Mouse (Mus musculus) liver, embryonic 15.5 days (tissue): ENCODE results near the gene Rnf11. TPM values are rescaled to one million over a fixed set of nuclear protein-coding genes. Genes with fewer than 3 reads are reported as not detected.
A peak's percentile ranks its signal among the peaks of the same experiment; 100 is the strongest.

Experiments used
- ATAC-seq: fragments of 200-750 bp; cut with Nextera tagmentation; 2 replicates; pipeline ENCODE4 v1.8.0; 2017; ENCODE audit warnings: moderate number of reproducible peaks, mild to moderate bottlenecking, moderate library complexity; ENCODE audit not compliant: insufficient read depth
- H3K27ac ChIP-seq: fragments of 300-500 bp; sonication (generic); replicated peaks from 2 replicates; pipeline ENCODE4 v1.5.1; 2015; ENCODE audit warnings: mild to moderate bottlenecking, inconsistent platforms
- H3K27me3 ChIP-seq: fragments of 300-500 bp; sonication (generic); 2 replicates; pipeline ENCODE4 v1.6.1; 2015; ENCODE audit warnings: mild to moderate bottlenecking, inconsistent platforms
- H3K36me3 ChIP-seq: fragments of 300-500 bp; sonication (generic); replicated peaks from 2 replicates; pipeline ENCODE4 v1.6.1; 2015; ENCODE audit warnings: moderate library complexity, mild to moderate bottlenecking, inconsistent platforms
- H3K4me1 ChIP-seq: fragments of 300-500 bp; sonication (generic); replicated peaks from 2 replicates; pipeline ENCODE4 v1.6.1; 2015; ENCODE audit warnings: inconsistent platforms
- H3K4me2 ChIP-seq: fragments of 300-500 bp; sonication (generic); 2 replicates; pipeline ENCODE4 v1.6.1; 2015; ENCODE audit warnings: moderate library complexity, mild to moderate bottlenecking, inconsistent platforms
- H3K4me3 ChIP-seq: fragments of 300-500 bp; sonication (generic); replicated peaks from 2 replicates; pipeline ENCODE4 v1.5.1; 2015; ENCODE audit warnings: mild to moderate bottlenecking, inconsistent platforms
- H3K9ac ChIP-seq: fragments of 300-500 bp; sonication (generic); 2 replicates; pipeline ENCODE4 v1.6.1; 2015; ENCODE audit warnings: moderate library complexity, mild to moderate bottlenecking, inconsistent platforms
- H3K9me3 ChIP-seq: fragments of 300-500 bp; sonication (generic); replicated peaks from 2 replicates; pipeline ENCODE4 v1.6.1; 2016; ENCODE audit warnings: inconsistent platforms
- WGBS: fragments of 180-500 bp; shearing (Covaris S2); methylation state at CpG from one replicate; pipeline ENCODE4 v1.1.7; 2015; ENCODE audit warnings: mixed read lengths; ENCODE audit not compliant: insufficient replicate concordance; 5-methylcytosine and 5-hydroxymethylcytosine counted together
- polyA plus RNA-seq: library from polyadenylated mRNA; unstranded; fragments of >200 nt; fragmentation: Nextera tagmentation; extraction: Ambion mirVana; gene quantifications from 2 replicates; pipeline ENCODE4 v1.2.1, GENCODE M21; 2015

Rnf11 gene
- polyA plus RNA-seq, 1 experiment from 2014 or later: 34.1 TPM

DNA sequence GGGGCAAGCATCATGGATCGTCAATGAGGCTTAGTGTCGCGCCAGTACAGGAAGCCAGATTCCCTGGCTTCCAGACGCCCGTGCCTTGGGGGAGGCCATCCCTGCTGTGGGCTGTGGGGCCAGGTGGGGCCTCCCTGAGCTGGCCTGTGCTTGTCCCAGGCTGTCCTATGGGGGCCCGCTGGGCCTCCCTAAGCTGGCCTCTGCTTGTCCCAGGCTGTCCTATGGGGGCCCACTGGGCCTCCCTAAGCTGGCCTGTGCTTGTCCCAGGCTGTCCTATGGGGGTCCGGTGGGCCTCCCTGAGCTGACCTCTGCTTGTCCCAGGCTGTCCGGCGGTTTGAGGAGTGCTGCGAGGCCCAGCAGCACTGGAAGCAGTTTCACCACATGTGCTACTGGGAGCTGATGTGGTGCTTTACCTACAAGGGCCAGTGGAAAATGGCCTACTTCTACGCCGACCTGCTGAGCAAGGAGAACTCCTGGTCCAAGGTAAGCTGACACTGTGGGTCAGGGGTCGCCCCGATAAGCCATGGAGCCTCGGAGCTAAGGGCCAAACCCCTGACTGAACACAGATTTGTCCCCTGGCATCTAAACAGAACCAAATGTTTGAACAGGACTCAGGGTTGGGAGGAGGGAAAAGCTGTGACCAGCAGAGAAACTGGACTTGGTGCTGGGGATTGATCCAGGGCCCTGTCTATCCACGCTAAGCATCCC lies 51.7 kb downstream of the Rnf11 start:
- H3K4me3 ChIP-seq: no peak overlapping the region
- H3K9me3 ChIP-seq: no peaks in the 10 kb centered on the region
- no peak overlapping the region for H3K27ac ChIP-seq
- ATAC-seq: peak; percentile 7; the same call in 1 of the 2 replicates
- no peak overlapping the region for H3K9ac ChIP-seq
- H3K4me1 ChIP-seq: peaks cover 41% of the 10 kb centered on the region
- no peaks in the 10 kb centered on the region for H3K27me3 ChIP-seq
- WGBS: 78% methylated on average over 16 of the region's 16 CpGs
- H3K36me3 ChIP-seq: peaks cover 3% of the 10 kb centered on the region; the same call in 1 of the 2 replicates
- H3K4me2 ChIP-seq: no peak overlapping the region

DNA sequence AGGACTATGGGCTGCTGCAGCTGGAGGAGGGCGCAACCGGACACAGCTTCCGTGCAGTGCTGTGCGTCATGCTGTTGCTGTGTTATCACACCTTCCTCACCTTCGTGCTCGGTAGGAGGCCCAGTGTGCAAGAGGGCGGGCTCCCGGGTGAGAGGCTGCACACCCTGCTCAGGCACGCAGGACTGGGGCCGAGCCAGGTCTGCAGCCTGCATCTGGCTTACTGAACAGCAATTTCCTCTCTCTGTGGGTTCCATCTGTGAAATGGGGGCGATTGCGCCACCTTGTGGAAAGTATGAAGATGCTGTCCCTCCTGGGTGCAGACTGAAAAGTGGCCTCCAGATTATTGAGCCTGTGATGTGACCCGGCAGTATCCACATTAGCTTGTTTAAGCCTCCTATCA lies 53.7 kb downstream of the Rnf11 start:
- H3K27ac ChIP-seq: peak overlapping the region; percentile 31; the same call in 1 of the 2 replicates
- H3K9ac ChIP-seq: no peak overlapping the region
- WGBS: 25% methylated on average over 13 of the region's 13 CpGs
- H3K4me3 ChIP-seq: no peak overlapping the region
- ATAC-seq: peak; percentile 73
- H3K36me3 ChIP-seq: no peaks in the 10 kb centered on the region; the same call in 1 of the 2 replicates
- H3K4me2 ChIP-seq: peak overlapping the region; percentile 34; the same call in 1 of the 2 replicates
- no peaks in the 10 kb centered on the region for H3K9me3 ChIP-seq
- peaks cover 42% of the 10 kb centered on the region for H3K4me1 ChIP-seq
- H3K27me3 ChIP-seq: no peaks in the 10 kb centered on the region

DNA sequence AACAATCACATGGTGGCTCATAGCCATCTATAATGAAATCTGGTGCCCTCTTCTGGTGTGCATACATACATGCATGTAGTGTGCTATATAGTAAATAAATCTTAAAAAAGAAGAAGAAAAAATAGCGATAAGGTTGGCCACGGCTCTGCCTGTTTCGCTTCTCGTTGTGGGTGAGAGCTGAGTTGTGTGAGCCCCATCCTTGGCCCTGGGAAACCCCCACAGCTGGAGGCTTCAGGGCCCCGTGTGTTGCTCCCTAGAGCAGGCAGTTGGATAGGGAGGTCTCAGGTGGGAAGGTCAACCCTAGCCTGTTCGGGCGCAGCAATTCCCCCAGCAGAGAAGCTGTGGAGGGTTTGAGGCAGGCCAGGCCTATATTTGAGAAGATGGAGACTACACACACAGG lies 54.3 kb downstream of the Rnf11 start:
- no peak overlapping the region for H3K9ac ChIP-seq
- peaks cover 46% of the 10 kb centered on the region for H3K4me1 ChIP-seq
- no peak overlapping the region for H3K4me2 ChIP-seq
- 82% methylated on average over 7 of the region's 7 CpGs for WGBS
- no peaks in the 10 kb centered on the region for H3K27me3 ChIP-seq
- no peaks in the 10 kb centered on the region for H3K9me3 ChIP-seq
- H3K27ac ChIP-seq: 0 out of 2 replicates have a peak overlapping the region, but pooled peaks have one; percentile 31
- H3K36me3 ChIP-seq: no peaks in the 10 kb centered on the region; the same call in 1 of the 2 replicates
- no peak overlapping the region for H3K4me3 ChIP-seq
- ATAC-seq: no peak

DNA sequence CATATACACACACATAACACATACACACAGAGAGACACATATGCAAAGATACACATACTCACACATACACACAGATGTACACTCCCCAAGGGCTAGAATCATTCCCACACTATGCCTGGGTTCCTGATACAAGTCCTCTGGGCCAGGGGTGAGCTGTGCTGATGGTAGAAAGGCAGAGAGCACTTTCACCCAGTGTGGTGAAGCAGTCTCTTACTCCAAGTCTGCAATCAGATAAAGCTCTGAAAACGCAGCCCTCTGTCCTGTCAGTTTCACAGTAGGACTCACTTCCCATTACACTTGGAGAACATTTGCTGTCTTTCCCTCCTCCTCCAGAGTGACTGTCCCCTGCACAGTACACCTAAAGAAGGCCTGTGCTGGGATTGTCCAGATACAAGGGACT lies 57.5 kb downstream of the Rnf11 start:
- H3K4me3 ChIP-seq: no peak overlapping the region
- no peak overlapping the region for H3K27ac ChIP-seq
- H3K27me3 ChIP-seq: no peaks in the 10 kb centered on the region
- 26% methylated on average over 1 of the region's 1 CpGs for WGBS
- H3K9me3 ChIP-seq: no peaks in the 10 kb centered on the region
- ATAC-seq: no peak
- no peak overlapping the region for H3K4me2 ChIP-seq
- peaks cover 3% of the 10 kb centered on the region; the same call in 1 of the 2 replicates for H3K36me3 ChIP-seq
- peaks cover 31% of the 10 kb centered on the region for H3K4me1 ChIP-seq
- no peak overlapping the region for H3K9ac ChIP-seq

DNA sequence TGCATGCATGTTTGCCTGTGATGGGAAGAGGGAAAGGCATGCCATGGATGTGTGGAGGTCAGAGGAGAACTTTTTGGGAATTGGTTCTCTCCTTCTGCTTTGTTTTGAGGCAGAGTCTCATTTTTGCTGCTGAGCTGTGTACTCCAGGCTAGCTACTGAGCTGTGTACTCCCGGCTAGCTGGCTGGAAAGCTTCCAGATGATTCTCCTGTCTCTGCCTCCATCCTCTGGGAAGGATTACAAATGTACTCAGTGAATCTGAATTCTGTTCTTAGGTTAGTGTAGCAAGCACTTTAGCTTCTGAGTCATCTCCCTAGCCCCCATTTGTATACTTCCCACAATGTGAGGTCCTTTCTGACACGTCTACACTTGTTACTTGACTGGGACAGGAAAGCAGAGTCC lies 61.1 kb downstream of the Rnf11 start:
- no peak overlapping the region for H3K27ac ChIP-seq
- peaks cover 3% of the 10 kb centered on the region; the same call in 1 of the 2 replicates for H3K36me3 ChIP-seq
- H3K4me2 ChIP-seq: no peak overlapping the region
- no peaks in the 10 kb centered on the region for H3K9me3 ChIP-seq
- no peak for ATAC-seq
- H3K4me3 ChIP-seq: no peak overlapping the region
- H3K27me3 ChIP-seq: no peaks in the 10 kb centered on the region
- H3K4me1 ChIP-seq: peaks cover 26% of the 10 kb centered on the region
- H3K9ac ChIP-seq: no peak overlapping the region
- WGBS: 51% methylated on average over 2 of the region's 2 CpGs

DNA sequence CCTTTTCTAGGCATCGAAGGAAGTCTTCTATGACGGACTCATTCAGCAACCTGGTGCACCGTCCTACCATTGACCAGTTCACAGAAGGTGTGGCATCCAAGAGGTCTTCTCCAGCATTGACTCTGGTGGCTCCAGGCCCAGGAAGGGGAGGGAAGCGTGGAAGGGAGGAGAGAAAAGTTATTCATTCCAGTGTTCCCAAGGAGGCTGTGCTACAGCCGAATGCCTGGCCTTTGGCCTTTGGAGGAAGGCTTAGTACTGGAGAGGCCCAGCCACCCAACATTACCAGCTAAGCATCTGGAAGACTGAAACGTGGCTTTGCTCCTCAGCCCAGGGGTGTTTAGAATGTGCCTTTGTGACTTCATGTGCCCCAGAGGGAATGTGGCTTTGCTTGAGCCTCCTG lies 62.1 kb downstream of the Rnf11 start:
- H3K4me2 ChIP-seq: no peak overlapping the region
- H3K9me3 ChIP-seq: no peaks in the 10 kb centered on the region
- no peak overlapping the region for H3K9ac ChIP-seq
- no peak for ATAC-seq
- H3K36me3 ChIP-seq: peaks cover 3% of the 10 kb centered on the region; the same call in 1 of the 2 replicates
- no peak overlapping the region for H3K4me3 ChIP-seq
- 65% methylated on average over 6 of the region's 6 CpGs for WGBS
- H3K27ac ChIP-seq: no peak overlapping the region
- no peaks in the 10 kb centered on the region for H3K27me3 ChIP-seq
- H3K4me1 ChIP-seq: peaks cover 32% of the 10 kb centered on the region

DNA sequence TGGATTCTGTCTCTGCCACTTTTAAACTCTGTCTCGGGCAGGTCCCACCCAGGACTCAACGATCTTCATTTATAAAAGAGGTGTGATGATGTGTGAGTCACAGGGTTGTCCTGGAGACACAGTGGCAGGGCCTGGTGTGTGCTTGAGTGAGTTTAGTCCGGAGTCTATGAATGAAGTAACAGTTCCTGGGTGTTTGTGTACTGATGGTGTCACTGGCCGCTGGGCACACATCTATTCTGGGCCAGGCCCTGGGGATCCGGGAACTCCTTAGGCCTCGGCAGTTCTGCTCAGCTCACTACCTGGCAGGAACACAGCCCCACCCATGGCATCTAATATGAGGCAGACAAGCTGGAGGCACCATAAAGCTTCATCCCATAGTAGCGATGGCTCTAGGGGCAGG lies 62.9 kb downstream of the Rnf11 start:
- H3K4me3 ChIP-seq: no peak overlapping the region
- no peaks in the 10 kb centered on the region for H3K9me3 ChIP-seq
- no peak overlapping the region for H3K9ac ChIP-seq
- peaks cover 32% of the 10 kb centered on the region for H3K4me1 ChIP-seq
- peaks cover 3% of the 10 kb centered on the region; the same call in 1 of the 2 replicates for H3K36me3 ChIP-seq
- H3K4me2 ChIP-seq: no peak overlapping the region
- WGBS: 75% methylated on average over 7 of the region's 7 CpGs
- ATAC-seq: no peak
- H3K27me3 ChIP-seq: no peaks in the 10 kb centered on the region
- H3K27ac ChIP-seq: no peak overlapping the region

DNA sequence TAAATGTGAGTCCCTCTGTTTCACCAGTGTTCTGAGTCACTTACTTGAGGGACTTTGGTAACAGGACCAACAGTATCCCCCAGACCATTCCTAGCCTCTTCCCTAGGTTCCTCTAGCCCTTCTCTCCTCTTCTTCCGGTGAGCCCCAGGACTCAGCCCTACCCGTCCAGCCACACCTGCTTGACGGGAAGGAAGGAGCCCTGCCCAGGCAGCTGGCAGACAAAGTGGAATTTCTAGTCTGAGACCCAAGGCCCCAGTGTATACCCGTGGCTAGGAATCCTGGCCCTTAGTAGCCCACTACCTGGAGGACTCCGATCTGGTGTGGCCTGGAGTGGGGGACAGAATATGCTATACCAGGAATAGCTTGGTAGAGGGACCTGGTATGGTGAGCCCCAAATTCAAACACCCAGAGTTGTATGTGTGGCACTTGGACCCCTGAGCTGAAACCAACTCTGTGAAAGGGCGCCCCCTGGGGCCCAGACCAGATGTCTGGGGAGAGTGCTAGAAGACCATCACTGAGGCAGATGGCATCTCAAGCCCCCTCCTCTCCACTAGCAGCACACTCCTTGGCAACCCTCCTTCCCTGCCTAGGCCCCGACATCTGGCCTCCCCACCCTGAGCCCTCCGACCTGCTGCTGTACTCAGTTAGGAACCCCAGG lies 64.3 kb downstream of the Rnf11 start:
- no peak overlapping the region for H3K27ac ChIP-seq
- WGBS: 59% methylated on average over 8 of the region's 8 CpGs
- no peaks in the 10 kb centered on the region for H3K9me3 ChIP-seq
- no peak for ATAC-seq
- peaks cover 3% of the 10 kb centered on the region; the same call in 1 of the 2 replicates for H3K36me3 ChIP-seq
- H3K9ac ChIP-seq: no peak overlapping the region
- H3K4me1 ChIP-seq: peaks cover 23% of the 10 kb centered on the region
- H3K27me3 ChIP-seq: no peaks in the 10 kb centered on the region
- no peak overlapping the region for H3K4me2 ChIP-seq
- no peak overlapping the region for H3K4me3 ChIP-seq

DNA sequence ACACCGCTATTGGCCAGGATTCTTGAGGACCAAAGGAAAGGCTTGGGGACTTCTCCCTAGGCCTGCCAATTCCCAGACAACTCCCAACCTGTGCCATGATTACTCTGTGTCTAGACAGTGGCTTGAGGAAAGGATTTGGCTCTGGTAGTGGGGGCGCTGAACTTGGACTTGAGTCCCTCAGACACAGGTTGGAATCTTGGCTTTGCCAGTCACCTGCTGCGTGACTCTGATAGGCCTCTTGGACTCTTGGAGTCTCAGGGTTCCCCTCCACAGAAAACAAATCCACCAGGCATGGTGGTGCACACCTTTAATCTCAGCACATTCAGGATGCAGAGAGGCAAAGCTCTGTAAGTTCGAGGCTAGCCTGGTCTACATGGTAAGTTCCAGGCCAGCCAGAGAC lies 65.0 kb downstream of the Rnf11 start:
- Histone ChIP-seq H3K27ac (no peak overlapping the region), H3K4me2 (no peak overlapping the region), H3K27me3 (no peaks in the 10 kb centered on the region), H3K4me1 (peaks cover 28% of the 10 kb centered on the region), H3K9me3 (no peaks in the 10 kb centered on the region), H3K4me3 (no peak overlapping the region), H3K9ac (no peak overlapping the region), H3K36me3 (peaks cover 3% of the 10 kb centered on the region; the same call in 1 of the 2 replicates)
- 73% methylated on average over 4 of the region's 4 CpGs for WGBS
- ATAC-seq: no peak

DNA sequence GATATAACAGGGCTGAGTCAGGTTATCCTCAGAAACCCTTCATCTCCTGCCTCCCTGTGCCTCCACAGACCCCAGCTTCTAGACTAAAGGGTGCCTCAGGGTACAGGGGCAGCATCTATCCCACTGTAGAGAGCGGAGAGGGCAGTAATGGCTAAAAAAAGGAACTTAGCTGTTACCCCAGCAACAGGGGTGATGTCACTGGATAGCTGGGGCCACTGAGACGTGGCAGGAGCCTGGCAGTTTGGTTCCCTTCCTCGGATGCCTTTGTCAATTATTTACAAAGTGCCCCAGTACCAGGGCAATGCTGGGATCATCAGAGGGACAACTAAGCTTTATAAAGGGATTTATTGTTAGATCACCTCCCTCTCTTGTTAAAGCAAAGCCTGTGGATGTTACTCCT lies 65.5 kb downstream of the Rnf11 start:
- H3K4me3 ChIP-seq: no peak overlapping the region
- peaks cover 33% of the 10 kb centered on the region for H3K4me1 ChIP-seq
- H3K27ac ChIP-seq: 0 out of 2 replicates have a peak overlapping the region, but pooled peaks have one; percentile 29
- WGBS: 18% methylated on average over 3 of the region's 3 CpGs
- no peaks in the 10 kb centered on the region for H3K9me3 ChIP-seq
- peaks cover 3% of the 10 kb centered on the region; the same call in 1 of the 2 replicates for H3K36me3 ChIP-seq
- no peak for ATAC-seq
- no peaks in the 10 kb centered on the region for H3K27me3 ChIP-seq
- H3K4me2 ChIP-seq: no peak overlapping the region
- no peak overlapping the region for H3K9ac ChIP-seq

DNA sequence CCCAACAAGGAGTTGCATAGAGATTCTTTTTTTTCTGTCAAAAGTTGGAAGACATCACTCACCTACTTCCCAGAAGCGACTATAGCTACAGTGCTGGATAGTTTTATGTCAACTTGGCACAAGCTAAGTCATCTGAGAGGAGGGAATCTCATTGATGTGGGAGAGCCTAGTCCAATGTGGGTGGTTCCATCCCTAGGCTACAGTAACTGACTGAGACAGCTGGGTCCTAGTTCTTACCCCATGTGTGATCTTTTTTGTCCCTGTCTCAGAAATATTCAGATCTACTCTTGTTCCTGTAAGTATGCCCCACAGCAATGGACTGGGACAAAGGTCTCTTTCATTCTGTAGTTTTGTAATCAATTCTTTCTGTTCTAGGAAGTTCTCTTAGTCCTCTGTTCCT lies 66.5 kb downstream of the Rnf11 start:
- no peak overlapping the region for H3K4me2 ChIP-seq
- WGBS: 73% methylated on average over 1 of the region's 1 CpGs
- no peaks in the 10 kb centered on the region for H3K27me3 ChIP-seq
- H3K9ac ChIP-seq: no peak overlapping the region
- no peaks in the 10 kb centered on the region for H3K9me3 ChIP-seq
- H3K36me3 ChIP-seq: no peaks in the 10 kb centered on the region; the same call in 1 of the 2 replicates
- no peak for ATAC-seq
- H3K4me3 ChIP-seq: no peak overlapping the region
- 0 out of 2 replicates have a peak overlapping the region, but pooled peaks have one; percentile 12 for H3K27ac ChIP-seq
- H3K4me1 ChIP-seq: peaks cover 42% of the 10 kb centered on the region
